Mouse (Mus musculus): ENCODE results near the gene Vwde. TPM values are rescaled to one million over a fixed set of nuclear protein-coding genes. Genes with fewer than 3 reads are reported as not detected.

Gene Vwde
- polyA plus RNA-seq (2015; fragmentation: Nextera tagmentation; extraction: Ambion mirVana) = 0.11 TPM in 1 of 2 replicates, not detected in the other

DNA sequence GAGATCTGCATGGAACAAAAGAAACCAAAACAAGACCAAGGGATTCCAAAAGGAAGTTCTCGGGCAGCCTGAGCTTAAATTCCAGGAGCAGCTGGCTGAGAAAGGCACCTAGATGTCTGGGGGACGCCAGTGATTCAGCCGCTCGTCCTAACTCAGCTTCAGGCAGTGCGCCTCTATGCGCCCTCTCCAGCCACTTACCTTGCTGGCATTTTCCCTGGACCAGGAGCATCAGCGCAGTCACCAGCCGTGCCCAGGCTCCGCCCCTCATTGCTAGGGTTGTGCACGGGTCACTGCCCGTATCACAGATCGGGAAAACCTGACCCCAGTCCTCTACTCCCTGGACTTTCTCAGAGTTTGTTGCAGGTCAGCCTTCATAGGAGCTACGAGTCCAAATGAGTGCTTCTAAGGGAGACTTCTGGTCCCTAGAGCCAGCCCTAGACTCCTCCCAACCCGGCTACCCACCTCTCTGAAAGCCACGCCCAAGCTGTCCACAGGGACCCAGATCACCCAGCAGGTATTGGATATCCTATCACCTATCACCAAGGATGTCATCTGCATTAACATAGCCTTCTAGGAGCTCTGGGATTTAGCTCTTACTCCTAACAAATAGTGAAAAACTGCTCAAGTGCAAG, at the start of gene Vwde:
Gene Vwde, minus strand, starts transcription at position 370 of the 632 bp plus-strand sequence.
- H3K9ac ChIP-seq = 0 out of 2 replicates have a peak within 1 kb of the TSS, but pooled peaks have one; percentile 35
- H3K27me3 ChIP-seq = no peaks in the 10 kb centered on the region
- H3K9me3 ChIP-seq = no peaks in the 10 kb centered on the region
- H3K36me3 ChIP-seq = no peaks in the 10 kb centered on the region
- peak within 1 kb of the TSS; percentile 27 for H3K4me3 ChIP-seq
- peak within 1 kb of the TSS; percentile 54 for H3K4me2 ChIP-seq
- no peak for ATAC-seq (ENCODE audit: low read depth)
- H3K27ac ChIP-seq (replicated peaks) = no peak within 1 kb of the TSS
- 26% methylated on average over 15 of the region's 15 CpGs for WGBS
- H3K4me1 ChIP-seq (replicated peaks) = peaks cover 8% of the 10 kb centered on the region; the same call in 1 of the 2 replicates

DNA sequence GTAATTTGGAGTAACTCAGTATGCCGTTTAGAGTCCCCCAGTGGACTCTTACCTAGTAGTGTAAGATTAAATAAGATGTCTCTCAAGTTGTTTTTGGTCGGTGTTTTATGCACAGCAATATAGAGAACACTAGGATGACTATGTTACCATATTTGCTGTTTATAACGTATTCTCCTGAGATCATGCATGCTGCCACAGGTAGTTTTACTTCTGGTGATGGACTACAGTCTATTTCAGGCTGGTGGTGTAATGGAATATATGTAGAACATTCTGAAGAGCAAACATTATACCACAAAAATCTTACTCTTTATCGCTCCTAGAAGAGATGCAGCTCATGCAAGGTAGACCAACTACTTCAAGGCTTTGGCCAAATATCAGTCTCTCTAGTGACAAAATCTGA, 30.6 kb upstream of the Vwde start:
- no peak for ATAC-seq (ENCODE audit: low read depth)
- Histone ChIP-seq H3K4me1 (replicated peaks) (no peaks in the 10 kb centered on the region), H3K9ac (no peak overlapping the region), H3K36me3 (no peaks in the 10 kb centered on the region), H3K4me2 (no peak overlapping the region), H3K9me3 (no peaks in the 10 kb centered on the region), H3K27ac (replicated peaks) (no peak overlapping the region), H3K27me3 (no peaks in the 10 kb centered on the region), H3K4me3 (no peak overlapping the region)
- 85% methylated on average over 4 of the region's 4 CpGs for WGBS

DNA sequence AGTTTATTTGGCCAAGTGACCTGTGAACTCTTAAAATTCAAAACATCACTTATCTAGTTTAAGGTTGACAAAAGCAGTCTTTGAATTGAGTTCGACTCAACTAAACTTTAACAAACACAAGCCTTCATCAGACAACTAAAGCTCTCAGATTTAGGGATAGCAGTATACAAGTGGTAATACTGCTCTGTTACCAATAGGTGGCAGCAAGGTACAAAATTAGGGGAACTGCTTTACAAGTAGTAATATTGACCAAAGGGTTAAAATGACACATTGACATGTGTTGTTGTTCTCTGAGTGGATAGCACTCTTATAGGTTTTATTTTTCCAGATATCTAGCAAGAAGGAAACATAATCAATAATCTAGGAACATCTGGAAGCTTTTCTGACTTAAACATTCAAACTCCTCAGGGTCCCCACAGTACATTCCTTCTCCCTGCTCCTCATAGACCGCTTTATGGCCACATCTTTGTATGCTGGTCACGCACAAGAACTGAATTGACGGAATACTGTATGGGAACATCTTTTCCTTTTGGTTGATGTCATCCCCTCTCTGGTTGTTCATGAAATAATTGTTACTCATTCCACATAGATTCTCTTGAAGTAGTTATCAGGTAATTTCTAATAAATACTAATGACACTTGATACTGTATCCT, 23.7 kb upstream of the Vwde start:
- H3K9ac ChIP-seq = no peak overlapping the region
- H3K4me2 ChIP-seq = no peak overlapping the region
- no peak for ATAC-seq (ENCODE audit: low read depth)
- H3K27me3 ChIP-seq = no peaks in the 10 kb centered on the region
- H3K27ac ChIP-seq (replicated peaks) = no peak overlapping the region
- H3K4me3 ChIP-seq = no peak overlapping the region
- no peaks in the 10 kb centered on the region for H3K4me1 ChIP-seq (replicated peaks)
- H3K9me3 ChIP-seq = no peaks in the 10 kb centered on the region
- 68% methylated on average over 4 of the region's 4 CpGs for WGBS
- H3K36me3 ChIP-seq = no peaks in the 10 kb centered on the region

DNA sequence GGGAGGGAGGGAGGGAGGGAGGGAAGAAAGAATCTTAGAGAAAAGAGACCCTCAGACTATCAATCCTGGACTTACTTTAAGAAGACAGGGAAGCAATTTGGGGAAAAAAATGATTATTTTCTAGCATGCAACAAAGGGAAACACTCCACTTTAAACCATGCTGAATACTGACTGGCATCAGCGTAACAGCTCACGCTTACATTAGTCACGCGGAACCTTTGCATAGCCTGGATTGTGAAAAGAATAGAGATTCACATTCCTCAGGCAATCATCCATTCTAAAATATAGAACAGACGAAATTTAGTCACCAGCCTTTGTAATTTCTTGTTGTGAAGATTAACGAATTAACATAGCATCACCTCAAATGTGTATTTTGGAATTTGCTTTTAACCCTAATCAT, 18.6 kb downstream of the Vwde start:
- no peaks in the 10 kb centered on the region for H3K36me3 ChIP-seq
- H3K27me3 ChIP-seq = no peaks in the 10 kb centered on the region
- H3K4me3 ChIP-seq = no peak overlapping the region
- no peak overlapping the region for H3K9ac ChIP-seq
- ATAC-seq (ENCODE audit: low read depth) = no peak
- no peak overlapping the region for H3K4me2 ChIP-seq
- WGBS = 58% methylated on average over 6 of the region's 6 CpGs
- H3K4me1 ChIP-seq (replicated peaks) = no peaks in the 10 kb centered on the region
- H3K9me3 ChIP-seq = no peaks in the 10 kb centered on the region
- no peak overlapping the region for H3K27ac ChIP-seq (replicated peaks)

DNA sequence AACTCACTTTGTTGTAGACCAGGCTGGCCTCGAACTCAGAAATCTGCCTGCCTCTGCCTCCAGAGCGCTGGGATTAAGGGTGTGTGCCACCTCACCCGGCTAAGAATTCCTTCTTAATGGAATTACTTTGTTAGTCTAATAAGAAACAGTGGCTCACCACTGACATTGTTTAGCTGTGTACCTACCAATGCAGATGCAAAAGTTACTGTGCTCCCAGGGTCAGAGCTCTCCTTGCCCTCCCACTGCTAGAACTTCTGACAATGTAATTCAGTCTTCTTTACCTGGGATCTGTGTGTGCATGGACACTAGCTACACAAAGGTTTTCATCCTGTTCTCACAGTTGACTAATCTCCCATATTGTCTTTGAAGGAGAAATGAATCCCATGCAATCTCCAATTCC, 27.3 kb downstream of the Vwde start:
- no peak for ATAC-seq (ENCODE audit: low read depth)
- H3K27me3 ChIP-seq = no peaks in the 10 kb centered on the region
- no peaks in the 10 kb centered on the region for H3K9me3 ChIP-seq
- 90% methylated on average over 3 of the region's 3 CpGs for WGBS
- H3K4me3 ChIP-seq = no peak overlapping the region
- no peak overlapping the region for H3K4me2 ChIP-seq
- H3K9ac ChIP-seq = no peak overlapping the region
- no peak overlapping the region for H3K27ac ChIP-seq (replicated peaks)
- H3K4me1 ChIP-seq (replicated peaks) = no peaks in the 10 kb centered on the region
- H3K36me3 ChIP-seq = no peaks in the 10 kb centered on the region

DNA sequence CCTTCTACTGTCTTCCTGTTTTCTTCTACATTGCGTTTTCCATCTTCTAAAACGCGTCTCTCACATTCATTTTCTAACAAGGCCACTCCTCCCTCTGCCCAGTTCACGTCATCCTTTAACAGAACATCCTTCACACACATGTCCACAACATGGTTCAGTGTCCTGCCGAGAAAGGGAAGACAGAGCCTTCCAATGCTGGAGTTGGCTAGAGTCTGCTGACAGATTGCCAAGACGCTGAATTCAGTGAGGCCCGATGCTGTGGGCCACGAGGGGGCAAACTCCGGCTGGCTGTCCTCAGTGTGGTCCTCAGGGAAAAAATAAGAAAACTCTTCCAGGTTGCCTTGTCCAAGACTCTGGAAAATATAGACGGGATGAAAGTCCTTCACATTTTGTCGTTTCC, 37.9 kb downstream of the Vwde start:
- no peak overlapping the region for H3K4me2 ChIP-seq
- no peak overlapping the region for H3K27ac ChIP-seq (replicated peaks)
- no peaks in the 10 kb centered on the region for H3K4me1 ChIP-seq (replicated peaks)
- H3K36me3 ChIP-seq = no peaks in the 10 kb centered on the region
- WGBS = 88% methylated on average over 11 of the region's 11 CpGs
- no peak overlapping the region for H3K9ac ChIP-seq
- no peaks in the 10 kb centered on the region for H3K9me3 ChIP-seq
- no peaks in the 10 kb centered on the region for H3K27me3 ChIP-seq
- no peak overlapping the region for H3K4me3 ChIP-seq
- ATAC-seq (ENCODE audit: low read depth) = no peak

DNA sequence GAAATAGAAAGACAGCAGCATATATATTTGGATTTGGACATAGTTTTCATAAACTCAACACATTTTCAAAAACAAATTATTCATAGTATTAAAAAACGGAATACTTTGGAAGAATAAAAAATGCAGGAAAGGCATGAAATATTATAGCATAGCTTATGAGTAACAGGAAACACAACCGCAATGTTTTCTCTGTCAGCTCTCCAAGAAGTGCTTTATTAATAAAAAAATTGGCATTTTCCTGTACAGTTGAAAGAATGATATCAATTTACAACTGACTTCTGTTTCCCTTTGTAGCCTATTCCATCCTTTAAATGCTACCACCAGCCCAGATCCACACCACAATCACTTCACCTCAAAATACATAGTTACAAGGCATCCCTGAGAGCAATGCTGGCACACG, 44.7 kb downstream of the Vwde start:
- no peak overlapping the region for H3K27ac ChIP-seq (replicated peaks)
- H3K4me1 ChIP-seq (replicated peaks) = no peaks in the 10 kb centered on the region
- H3K9ac ChIP-seq = no peak overlapping the region
- no peaks in the 10 kb centered on the region for H3K27me3 ChIP-seq
- no peak overlapping the region for H3K4me3 ChIP-seq
- ATAC-seq (ENCODE audit: low read depth) = no peak
- no peaks in the 10 kb centered on the region for H3K36me3 ChIP-seq
- H3K4me2 ChIP-seq = no peak overlapping the region
- 87% methylated on average over 3 of the region's 3 CpGs for WGBS
- H3K9me3 ChIP-seq = no peaks in the 10 kb centered on the region

DNA sequence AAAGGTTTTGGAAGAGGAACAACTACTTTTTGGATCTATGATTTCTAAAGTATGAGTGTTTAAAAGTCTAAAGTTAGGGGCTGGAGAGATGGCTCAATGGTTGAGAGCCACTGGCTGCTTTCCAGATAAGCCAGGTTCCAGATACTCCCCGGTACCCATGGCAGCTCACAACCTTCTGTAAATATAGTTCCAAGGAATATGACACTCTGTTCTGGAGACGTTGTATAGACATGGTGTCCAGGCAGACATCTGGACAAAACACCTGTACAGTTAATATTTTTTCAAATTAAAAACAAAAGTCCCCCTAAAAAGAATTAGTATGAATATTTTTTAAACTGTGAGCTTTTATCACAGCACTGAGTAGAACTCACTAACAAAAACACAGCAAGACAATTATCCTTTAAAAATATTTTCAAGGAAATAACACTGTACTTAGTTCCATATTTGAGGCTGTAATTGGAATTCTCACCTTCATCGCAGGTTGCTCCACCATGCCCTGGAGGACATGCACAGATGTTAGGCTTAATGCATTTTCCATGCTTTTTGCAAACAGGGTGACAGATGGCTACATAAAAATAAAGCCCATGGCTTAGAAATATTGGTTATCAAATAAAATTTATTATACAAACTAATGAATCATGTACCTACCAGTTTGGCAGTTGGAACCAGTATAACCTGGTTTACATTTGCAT, 55.2 kb downstream of the Vwde start:
- 63% methylated on average over 3 of the region's 3 CpGs for WGBS
- H3K36me3 ChIP-seq = no peaks in the 10 kb centered on the region
- no peak overlapping the region for H3K9ac ChIP-seq

DNA sequence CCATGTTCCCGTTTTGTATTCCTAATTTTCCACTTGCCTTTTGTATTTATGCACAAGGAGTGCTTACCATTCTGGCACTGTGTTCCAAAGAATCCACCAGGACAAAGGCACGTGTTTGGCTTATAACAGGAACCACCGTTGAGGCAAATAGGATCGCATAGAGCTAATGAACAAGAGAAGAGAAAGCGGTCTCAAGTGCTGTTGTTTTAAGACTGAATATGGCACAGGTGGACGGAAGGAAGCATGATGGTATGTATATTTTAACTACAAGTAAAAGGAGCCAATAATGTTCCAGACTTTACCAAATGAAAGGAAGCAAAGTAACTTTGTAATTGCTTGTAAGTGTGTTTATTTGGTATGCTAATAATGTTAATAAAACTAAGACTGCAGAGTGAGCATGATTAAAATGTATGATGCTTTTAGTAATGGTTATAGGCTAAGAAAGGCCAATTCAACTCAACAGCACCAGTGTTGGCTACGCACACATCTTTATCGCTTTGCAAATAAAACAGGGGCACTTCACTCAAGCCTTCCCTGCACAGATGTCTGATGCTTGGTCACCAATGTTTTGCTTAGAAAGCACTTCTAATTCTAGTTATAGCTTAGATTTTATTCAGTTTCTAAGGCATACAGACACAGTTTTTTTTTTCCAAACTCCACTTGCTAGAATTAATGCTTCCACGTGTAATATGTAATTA, 58.4 kb downstream of the Vwde start:
- no peaks in the 10 kb centered on the region for H3K4me1 ChIP-seq (replicated peaks)
- H3K4me2 ChIP-seq = no peak overlapping the region
- 82% methylated on average over 9 of the region's 9 CpGs for WGBS
- no peaks in the 10 kb centered on the region for H3K27me3 ChIP-seq
- ATAC-seq (ENCODE audit: low read depth) = no peak
- H3K36me3 ChIP-seq = no peaks in the 10 kb centered on the region
- H3K9ac ChIP-seq = no peak overlapping the region
- no peaks in the 10 kb centered on the region for H3K9me3 ChIP-seq
- no peak overlapping the region for H3K4me3 ChIP-seq
- no peak overlapping the region for H3K27ac ChIP-seq (replicated peaks)

More for the DNA sequence above, 55.2 kb downstream of the Vwde start:
- Histone ChIP-seq H3K4me3 (no peak overlapping the region), H3K4me1 (replicated peaks) (no peaks in the 10 kb centered on the region), H3K27me3 (no peaks in the 10 kb centered on the region), H3K9me3 (no peaks in the 10 kb centered on the region), H3K4me2 (no peak overlapping the region), H3K27ac (replicated peaks) (no peak overlapping the region)
- no peak for ATAC-seq (ENCODE audit: low read depth)

DNA sequence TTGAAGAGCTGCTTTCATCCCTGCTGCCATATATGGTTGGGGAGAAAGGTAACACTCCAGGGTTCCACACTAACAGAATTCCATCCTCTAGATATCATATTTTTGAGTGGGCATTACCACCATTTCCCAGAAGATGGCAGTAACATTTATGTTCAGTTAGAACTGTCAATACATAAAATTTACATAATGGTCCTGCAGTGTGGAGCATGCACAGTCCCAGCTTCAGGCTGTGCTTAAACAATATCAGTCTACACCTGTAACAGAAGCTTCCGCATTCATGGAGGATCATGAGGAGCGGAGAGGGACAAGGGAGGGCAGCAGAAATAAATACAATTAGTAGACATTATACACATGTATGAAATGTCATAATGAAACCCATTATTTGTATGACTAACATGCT, 65.3 kb downstream of the Vwde start:
- Histone ChIP-seq H3K4me2 (no peak overlapping the region), H3K9me3 (no peaks in the 10 kb centered on the region), H3K9ac (no peak overlapping the region), H3K4me3 (no peak overlapping the region), H3K36me3 (no peaks in the 10 kb centered on the region), H3K27ac (replicated peaks) (no peak overlapping the region), H3K4me1 (replicated peaks) (no peaks in the 10 kb centered on the region), H3K27me3 (no peaks in the 10 kb centered on the region)
- peak; percentile 63; the same call in 1 of the 2 replicates for ATAC-seq (ENCODE audit: low read depth)
- WGBS = 91% methylated on average over 2 of the region's 2 CpGs

DNA sequence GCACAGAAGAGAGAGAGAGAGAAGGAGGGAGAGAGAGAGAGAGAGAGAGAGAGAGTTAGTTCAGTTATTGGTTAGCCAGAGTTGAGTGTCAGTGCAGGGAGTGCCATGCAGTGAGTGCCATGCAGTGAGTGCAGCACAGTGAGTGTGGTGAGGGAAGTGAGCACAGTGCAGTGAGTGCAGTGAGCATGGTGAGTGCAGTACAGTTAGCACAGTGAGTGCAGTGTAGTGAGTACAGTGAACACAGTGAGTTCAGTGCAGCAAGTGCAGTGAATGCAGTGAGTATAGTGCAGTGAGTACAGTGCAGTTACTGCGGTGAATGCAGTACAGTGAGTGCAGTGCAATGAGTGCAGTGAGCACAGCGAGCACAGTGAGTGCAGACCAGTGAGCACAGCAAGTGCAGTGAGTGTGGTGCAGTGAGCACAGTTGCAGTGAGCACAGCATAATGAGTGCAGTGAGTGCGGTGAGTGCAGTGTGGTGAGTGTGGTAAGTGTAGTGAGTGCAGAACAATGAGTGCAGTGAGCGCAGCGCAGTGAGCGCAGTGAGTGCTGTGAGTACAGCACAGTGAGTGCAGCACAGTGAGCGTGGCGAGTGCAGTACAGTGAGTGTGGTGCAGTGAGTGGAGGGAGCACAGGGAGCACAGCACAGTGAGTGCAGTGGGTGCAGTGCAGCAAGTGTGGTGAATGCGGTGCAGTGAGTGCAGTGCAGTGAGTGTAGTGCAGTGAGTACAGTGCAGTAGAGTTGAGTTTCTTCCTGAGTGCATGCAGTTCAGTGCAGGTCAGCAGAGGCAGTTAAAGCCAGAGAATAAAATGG, 70.7 kb downstream of the Vwde start:
- no peak overlapping the region for H3K27ac ChIP-seq (replicated peaks)
- ATAC-seq (ENCODE audit: low read depth) = no peak
- WGBS = 94% methylated on average over 9 of the region's 9 CpGs

More for the DNA sequence above, 70.7 kb downstream of the Vwde start:
- Histone ChIP-seq H3K9ac (no peak overlapping the region), H3K4me3 (no peak overlapping the region), H3K36me3 (no peaks in the 10 kb centered on the region), H3K27me3 (no peaks in the 10 kb centered on the region), H3K9me3 (no peaks in the 10 kb centered on the region), H3K4me1 (replicated peaks) (no peaks in the 10 kb centered on the region), H3K4me2 (no peak overlapping the region)

Data from neural tube, embryonic 13.5 days (tissue).